Mouse (Mus musculus): ENCODE measurements around the gene Pex11g. TPM values are rescaled to one million over a fixed set of nuclear protein-coding genes. Genes with fewer than 3 reads are reported as not detected.

Pex11g gene
- polyA plus RNA-seq, 1 experiment = 4.6 TPM

GRCm38 (mm10) chr8:3514681-3515247 is 47.3 kb upstream of the Pex11g start:
- Histone ChIP-seq H3K9me3 (replicated peaks; ENCODE audit: control insufficient read depth, insufficient read depth, low read length, poor library complexity, severe bottlenecking) (no peaks in the 10 kb centered on the region), H3K9ac (ENCODE audit: low read depth, poor library complexity, severe bottlenecking) (peak overlapping the region; percentile 75), H3K4me1 (ENCODE audit: control insufficient read depth, insufficient read depth, low read length) (no peaks in the 10 kb centered on the region), H3K36me3 (ENCODE audit: control insufficient read depth, insufficient read depth, low read length, poor library complexity, severe bottlenecking) (peaks cover 23% of the 10 kb centered on the region), H3K4me3 (ENCODE audit: low read depth, low read length) (peak overlapping the region; percentile 30; the same call in 1 of the 2 replicates), H3K27ac (ENCODE audit: insufficient read depth, low read length) (no peak overlapping the region), H3K27me3 (ENCODE audit: control insufficient read depth, insufficient read depth, low read length, poor library complexity, severe bottlenecking) (no peaks in the 10 kb centered on the region)
- TF ChIP-seq POLR2A (IDR thresholded peaks at IDR 0.05; ENCODE audit: insufficient read depth, low read length) (no peak), EP300 (IDR thresholded peaks at IDR 0.05; ENCODE audit: insufficient read depth, low read depth, low read length) (no peak), CTCF (IDR thresholded peaks at IDR 0.05; ENCODE audit: low read depth, low read length) (no peak)

GRCm38 (mm10) chr8:3507979-3508754 is 40.7 kb upstream of the Pex11g start:
- Histone ChIP-seq H3K27me3 (ENCODE audit: control insufficient read depth, insufficient read depth, low read length, poor library complexity, severe bottlenecking) (no peaks in the 10 kb centered on the region), H3K4me3 (ENCODE audit: low read depth, low read length) (no peak overlapping the region), H3K9ac (ENCODE audit: low read depth, poor library complexity, severe bottlenecking) (no peak overlapping the region), H3K36me3 (ENCODE audit: control insufficient read depth, insufficient read depth, low read length, poor library complexity, severe bottlenecking) (peaks cover 57% of the 10 kb centered on the region), H3K4me1 (ENCODE audit: control insufficient read depth, insufficient read depth, low read length) (no peaks in the 10 kb centered on the region), H3K27ac (ENCODE audit: insufficient read depth, low read length) (no peak overlapping the region), H3K9me3 (replicated peaks; ENCODE audit: control insufficient read depth, insufficient read depth, low read length, poor library complexity, severe bottlenecking) (no peaks in the 10 kb centered on the region)
- TF ChIP-seq EP300 (IDR thresholded peaks at IDR 0.05; ENCODE audit: insufficient read depth, low read depth, low read length) (no peak), POLR2A (IDR thresholded peaks at IDR 0.05; ENCODE audit: insufficient read depth, low read length) (no peak), CTCF (IDR thresholded peaks at IDR 0.05; ENCODE audit: low read depth, low read length) (no peak)

GRCm38 (mm10) chr8:3502217-3502616 is 34.7 kb upstream of the Pex11g start:
- no peak overlapping the region for H3K9ac ChIP-seq (ENCODE audit: low read depth, poor library complexity, severe bottlenecking)
- H3K4me3 ChIP-seq (ENCODE audit: low read depth, low read length) = no peak overlapping the region
- no peaks in the 10 kb centered on the region for H3K9me3 ChIP-seq (replicated peaks; ENCODE audit: control insufficient read depth, insufficient read depth, low read length, poor library complexity, severe bottlenecking)
- no peaks in the 10 kb centered on the region for H3K27me3 ChIP-seq (ENCODE audit: control insufficient read depth, insufficient read depth, low read length, poor library complexity, severe bottlenecking)
- H3K27ac ChIP-seq (ENCODE audit: insufficient read depth, low read length) = no peak overlapping the region
- H3K4me1 ChIP-seq (ENCODE audit: control insufficient read depth, insufficient read depth, low read length) = no peaks in the 10 kb centered on the region
- TF ChIP-seq POLR2A (IDR thresholded peaks at IDR 0.05; ENCODE audit: insufficient read depth, low read length) (no peak), EP300 (IDR thresholded peaks at IDR 0.05; ENCODE audit: insufficient read depth, low read depth, low read length) (no peak), CTCF (IDR thresholded peaks at IDR 0.05; ENCODE audit: low read depth, low read length) (no peak)
- H3K36me3 ChIP-seq (ENCODE audit: control insufficient read depth, insufficient read depth, low read length, poor library complexity, severe bottlenecking) = peaks cover 20% of the 10 kb centered on the region

GRCm38 (mm10) chr8:3500235-3501090 is 33.0 kb upstream of the Pex11g start, which contains the start of gene Mcoln1:
Gene Mcoln1 (plus strand): TSS chr8:3500457.
- TF ChIP-seq POLR2A (IDR thresholded peaks at IDR 0.05; ENCODE audit: insufficient read depth, low read length) (peak; percentile 86), CTCF (IDR thresholded peaks at IDR 0.05; ENCODE audit: low read depth, low read length) (no peak), EP300 (IDR thresholded peaks at IDR 0.05; ENCODE audit: insufficient read depth, low read depth, low read length) (peak; percentile 62; the same call in 1 of the 2 replicates)
- H3K4me3 ChIP-seq (ENCODE audit: low read depth, low read length) = peak within 1 kb of the TSS; percentile 93
- H3K4me1 ChIP-seq (ENCODE audit: control insufficient read depth, insufficient read depth, low read length) = no peaks in the 10 kb centered on the region
- H3K9ac ChIP-seq (ENCODE audit: low read depth, poor library complexity, severe bottlenecking) = peak within 1 kb of the TSS; percentile 89
- peaks cover 4% of the 10 kb centered on the region; the same call in 1 of the 2 replicates for H3K36me3 ChIP-seq (ENCODE audit: control insufficient read depth, insufficient read depth, low read length, poor library complexity, severe bottlenecking)
- H3K9me3 ChIP-seq (replicated peaks; ENCODE audit: control insufficient read depth, insufficient read depth, low read length, poor library complexity, severe bottlenecking) = no peaks in the 10 kb centered on the region
- H3K27ac ChIP-seq (ENCODE audit: insufficient read depth, low read length) = peak within 1 kb of the TSS; percentile 66
- H3K27me3 ChIP-seq (ENCODE audit: control insufficient read depth, insufficient read depth, low read length, poor library complexity, severe bottlenecking) = no peaks in the 10 kb centered on the region

- peak overlapping the region; percentile 66 for H3K27ac ChIP-seq (ENCODE audit: insufficient read depth, low read length)
- peaks cover 3% of the 10 kb centered on the region; the same call in 1 of the 2 replicates for H3K36me3 ChIP-seq (ENCODE audit: control insufficient read depth, insufficient read depth, low read length, poor library complexity, severe bottlenecking)
- peak overlapping the region; percentile 82 for H3K9ac ChIP-seq (ENCODE audit: low read depth, poor library complexity, severe bottlenecking)
- TF ChIP-seq POLR2A (IDR thresholded peaks at IDR 0.05; ENCODE audit: insufficient read depth, low read length) (no peak), CTCF (IDR thresholded peaks at IDR 0.05; ENCODE audit: low read depth, low read length) (no peak), EP300 (IDR thresholded peaks at IDR 0.05; ENCODE audit: insufficient read depth, low read depth, low read length) (no peak)
- no peaks in the 10 kb centered on the region for H3K4me1 ChIP-seq (ENCODE audit: control insufficient read depth, insufficient read depth, low read length)
- peak overlapping the region; percentile 74 for H3K4me3 ChIP-seq (ENCODE audit: low read depth, low read length)
- H3K9me3 ChIP-seq (replicated peaks; ENCODE audit: control insufficient read depth, insufficient read depth, low read length, poor library complexity, severe bottlenecking) = no peaks in the 10 kb centered on the region
- H3K27me3 ChIP-seq (ENCODE audit: control insufficient read depth, insufficient read depth, low read length, poor library complexity, severe bottlenecking) = no peaks in the 10 kb centered on the region
Observed at GRCm38 (mm10) chr8:3499751-3500150, 32.3 kb upstream of the Pex11g start.
